Mouse (Mus musculus) c-Kit-positive CD71-positive TER-119-positive erythroid progenitor cells, embryonic 14.5 days (primary cell): ENCODE data around the gene Sgsm3.

ENCODE experiments used
- DNase-seq: peaks from one replicate; pipeline ENCODE4 v3.0.0-alpha.2; 2013; ENCODE audit warnings: low spot score

The Sgsm3 gene

GRCm38 (mm10) chr15:80981176-80981575 lies 3.6 kb downstream of the Sgsm3 start:
- peak; percentile 34 for DNase-seq

- DNase-seq, result no peak
Observed at GRCm38 (mm10) chr15:80983264-80983663, 5.7 kb downstream of the Sgsm3 start.

- DNase-seq, result no peak
Observed at GRCm38 (mm10) chr15:80988331-80988730, 10.8 kb downstream of the Sgsm3 start.

DNA sequence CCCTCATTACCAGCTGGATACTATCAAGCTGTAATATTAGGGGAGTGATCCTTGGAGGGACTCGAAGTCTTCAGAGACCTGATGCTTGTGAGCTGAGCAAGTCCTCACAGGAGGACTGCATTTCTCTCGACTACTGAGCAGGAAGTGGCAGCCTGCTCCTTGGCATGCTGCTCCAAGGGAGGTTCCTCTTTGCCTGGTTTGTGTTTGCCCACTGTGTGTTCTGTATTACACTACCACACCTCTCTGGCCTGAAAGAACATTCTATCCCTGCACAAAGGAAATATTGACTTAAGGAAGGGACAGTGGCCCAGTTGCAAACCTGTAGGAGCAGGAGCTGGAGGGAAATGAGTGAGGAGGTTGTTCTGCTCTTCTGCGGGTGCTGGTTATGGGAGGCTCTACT lies 12.1 kb downstream of the Sgsm3 start:
- no peak for DNase-seq

GRCm38 (mm10) chr15:80994959-80995358 lies 17.4 kb downstream of the Sgsm3 start:
- no peak for DNase-seq

GRCm38 (mm10) chr15:80996090-80996835 lies 18.7 kb downstream of the Sgsm3 start:
- no peak for DNase-seq

- DNase-seq, result no peak
Observed at GRCm38 (mm10) chr15:80997077-80997476, 19.5 kb downstream of the Sgsm3 start.

- no peak for DNase-seq
Observed at GRCm38 (mm10) chr15:81000419-81001138, 23.0 kb downstream of the Sgsm3 start.

- no peak for DNase-seq
Observed at GRCm38 (mm10) chr15:81006127-81006735, 28.7 kb downstream of the Sgsm3 start.

GRCm38 (mm10) chr15:81007339-81007738 lies 29.8 kb downstream of the Sgsm3 start:
- no peak for DNase-seq

- no peak for DNase-seq
Observed at GRCm38 (mm10) chr15:81007905-81008304, 30.3 kb downstream of the Sgsm3 start.

- DNase-seq, result no peak
Observed at GRCm38 (mm10) chr15:81008689-81009123, 31.1 kb downstream of the Sgsm3 start.

DNA sequence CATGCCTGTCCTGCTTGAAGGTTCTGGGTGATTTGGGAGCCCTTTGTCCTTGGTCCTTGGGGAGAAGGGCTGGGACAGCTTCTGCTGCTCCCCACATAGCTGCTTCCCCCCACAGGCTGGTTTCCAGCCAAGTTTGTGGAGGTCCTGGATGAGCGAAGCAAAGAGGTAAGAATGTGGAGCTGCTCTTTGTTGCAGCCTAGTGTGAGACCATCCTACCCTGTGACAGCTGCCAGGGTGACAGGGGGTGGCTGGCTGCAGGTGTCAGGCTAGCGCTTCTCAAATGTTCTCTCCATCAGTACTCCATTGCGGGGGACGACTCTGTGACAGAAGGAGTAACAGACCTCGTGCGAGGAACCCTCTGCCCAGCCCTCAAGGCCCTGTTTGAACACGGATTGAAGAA lies 32.5 kb downstream of the Sgsm3 start:
- no peak for DNase-seq

DNA sequence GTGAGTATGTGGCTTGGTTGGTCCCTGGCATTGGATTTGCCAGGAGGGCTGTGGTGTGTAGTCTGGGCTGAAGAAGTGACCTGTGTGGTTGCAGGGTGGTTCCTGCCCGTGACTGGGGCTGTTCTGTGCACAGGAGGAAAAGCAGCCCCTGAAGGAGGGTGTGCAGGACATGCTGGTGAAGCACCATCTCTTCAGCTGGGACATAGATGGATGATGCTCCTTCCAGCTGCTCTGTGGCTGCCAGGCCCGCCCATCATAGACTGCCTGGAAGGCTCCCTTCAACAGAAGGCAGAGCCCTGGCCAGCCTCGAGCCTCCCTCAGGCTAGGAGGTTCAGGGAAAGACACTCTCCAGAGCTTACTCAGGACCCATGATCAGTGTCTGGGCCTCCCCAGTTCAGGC lies 34.0 kb downstream of the Sgsm3 start:
- DNase-seq, result no peak

DNA sequence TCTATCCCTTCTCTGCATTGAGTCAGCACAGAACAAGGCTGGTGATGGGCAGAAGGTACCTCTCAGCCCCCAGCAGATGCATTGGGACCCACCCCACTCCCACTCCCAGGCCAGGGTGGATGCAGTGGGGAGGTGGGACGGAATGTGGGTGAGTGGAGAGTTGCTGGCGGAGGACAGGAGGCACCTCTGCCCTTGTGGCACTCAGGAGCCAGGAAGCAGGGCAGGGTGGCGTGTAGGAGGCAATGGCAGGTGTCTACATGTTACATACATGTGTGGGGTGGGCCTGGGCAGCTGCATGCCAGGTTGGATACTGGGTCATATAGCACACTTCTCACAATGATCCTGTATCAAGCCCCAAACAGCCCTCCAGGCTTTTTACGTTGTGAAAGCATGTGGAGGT lies 34.8 kb downstream of the Sgsm3 start:
- no peak for DNase-seq

GRCm38 (mm10) chr15:81013186-81013585 lies 35.6 kb downstream of the Sgsm3 start:
- DNase-seq, result no peak

DNA sequence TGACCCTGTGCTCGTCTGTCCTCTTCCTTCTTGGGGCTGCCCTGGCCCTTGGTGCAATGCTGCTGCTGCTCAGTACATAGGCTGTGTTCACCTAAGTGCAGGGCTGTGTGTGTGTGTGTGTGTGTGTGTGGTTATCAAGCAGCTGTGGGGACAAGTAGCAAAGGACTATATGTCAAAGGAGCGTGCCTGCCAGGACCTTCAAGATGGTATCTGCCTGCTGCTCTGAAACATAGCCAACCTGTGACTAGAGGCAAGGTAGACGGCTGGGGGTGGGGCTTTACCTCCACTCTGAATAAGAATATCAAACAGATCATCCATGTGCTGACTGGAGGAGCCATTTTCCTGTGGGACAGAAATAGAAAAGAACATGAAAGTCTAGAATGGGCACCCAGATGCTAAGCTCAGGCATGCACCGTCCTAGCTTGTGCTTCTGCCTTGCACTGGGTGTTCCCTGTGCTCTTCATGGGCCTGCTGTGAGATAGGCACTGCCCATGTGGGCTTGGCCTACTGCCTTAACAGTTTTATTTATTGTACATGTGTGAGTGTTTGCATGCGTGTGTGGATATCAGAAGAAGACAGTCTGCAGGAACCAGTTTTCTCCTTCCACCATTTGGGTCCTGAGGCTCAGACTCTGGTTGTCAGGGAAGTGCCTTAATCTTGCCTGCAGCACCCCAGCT lies 37.6 kb downstream of the Sgsm3 start:
- no peak for DNase-seq

- DNase-seq, result no peak
Observed at GRCm38 (mm10) chr15:81016488-81016887, 38.9 kb downstream of the Sgsm3 start.

DNA sequence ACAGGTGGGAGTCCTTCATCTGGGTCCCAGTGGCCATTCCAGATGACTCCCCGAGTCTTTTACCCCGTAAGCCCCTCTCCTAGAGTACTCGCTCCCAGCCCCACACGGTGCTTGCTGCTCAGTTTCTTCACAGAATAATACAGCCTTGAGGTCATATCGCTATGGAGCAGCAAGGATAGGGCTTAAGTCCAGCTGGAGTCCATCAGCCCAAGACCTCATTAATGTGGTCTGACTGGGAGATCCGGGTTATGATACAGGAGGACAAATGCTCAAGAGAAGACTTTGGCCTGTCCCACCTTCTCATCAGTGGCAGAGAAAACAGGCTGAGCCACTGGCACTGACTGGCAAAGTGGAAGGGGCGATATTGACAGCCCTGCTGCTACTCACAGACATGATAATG lies 39.7 kb downstream of the Sgsm3 start:
- no peak for DNase-seq

DNA sequence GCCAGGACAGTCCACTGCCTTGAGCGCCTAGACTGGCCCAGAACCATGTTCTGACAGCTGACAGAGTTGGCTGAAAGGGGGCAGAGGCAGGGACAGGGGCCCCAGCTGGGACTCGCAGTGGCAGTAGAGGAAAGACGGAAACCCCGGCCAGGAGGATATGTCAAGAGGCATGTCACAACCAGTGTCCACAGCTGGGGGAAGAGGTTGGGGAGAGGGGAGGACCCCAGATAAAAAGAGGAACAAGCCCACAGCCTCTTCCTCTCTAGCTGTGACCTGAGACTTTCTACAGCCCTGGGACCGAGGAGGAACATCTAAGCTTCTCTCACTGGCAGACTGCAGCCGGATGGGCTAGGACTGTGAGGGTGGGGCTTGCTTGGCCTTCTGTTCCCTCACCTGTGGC lies 43.8 kb downstream of the Sgsm3 start:
- no peak for DNase-seq

GRCm38 (mm10) chr15:81022437-81022836 lies 44.9 kb downstream of the Sgsm3 start:
- DNase-seq, result no peak

DNA sequence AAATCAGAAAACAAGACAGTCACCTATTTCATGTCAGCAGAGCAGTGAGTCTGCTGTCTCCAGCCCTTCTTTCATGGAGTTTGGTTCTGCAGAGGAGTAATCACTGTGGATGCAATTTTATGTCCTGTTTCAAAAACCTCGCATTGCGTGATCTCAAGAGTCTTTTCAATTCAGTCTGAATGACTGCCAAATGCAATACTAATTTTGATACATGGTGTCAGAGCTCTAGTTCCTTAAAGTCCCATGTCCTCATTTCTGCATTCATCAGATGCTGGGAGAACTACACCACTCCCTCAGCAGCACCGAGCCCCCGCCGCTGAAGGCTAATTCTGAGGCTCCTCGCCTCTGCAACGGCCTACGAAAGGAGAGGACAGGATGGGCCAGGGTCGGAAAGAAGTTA lies 46.3 kb downstream of the Sgsm3 start:
- DNase-seq, result no peak

- no peak for DNase-seq
Observed at GRCm38 (mm10) chr15:81026901-81027300, 49.3 kb downstream of the Sgsm3 start.
